Mouse (Mus musculus) kidney, adult 2 months (tissue): ENCODE data around the gene Prkd3.

Source experiments
- CTCF ChIP-seq: fragments of 200-500 bp; conservative IDR thresholded peaks from 2 replicates; pipeline ENCODE4 v1.5.1; 2011; ENCODE audit warnings: low read depth, mild to moderate bottlenecking, control low read depth, low read length, moderate library complexity, mixed read lengths; ENCODE audit not compliant: insufficient read depth, insufficient read length
- POLR2A ChIP-seq: fragments of 200-500 bp; IDR thresholded peaks from one replicate; pipeline ENCODE4 v1.6.1; 2011; ENCODE audit warnings: low read depth, low read length, control low read depth

- TF ChIP-seq CTCF, result no peak
- TF ChIP-seq POLR2A, result no peak
Measured at GRCm38 (mm10) chr17:78906892-78907291, 113.7 kb downstream of the Prkd3 start, which contains the start of gene Sult6b1.
